Mouse (Mus musculus): ENCODE measurements at regions not wholly inside any gene's neighbourhood (a gene's known extent, or its start where the extent isn't known, plus 50 kb on each side); places are given as distances from the start of the nearest gene placed in this dataset.

DNA sequence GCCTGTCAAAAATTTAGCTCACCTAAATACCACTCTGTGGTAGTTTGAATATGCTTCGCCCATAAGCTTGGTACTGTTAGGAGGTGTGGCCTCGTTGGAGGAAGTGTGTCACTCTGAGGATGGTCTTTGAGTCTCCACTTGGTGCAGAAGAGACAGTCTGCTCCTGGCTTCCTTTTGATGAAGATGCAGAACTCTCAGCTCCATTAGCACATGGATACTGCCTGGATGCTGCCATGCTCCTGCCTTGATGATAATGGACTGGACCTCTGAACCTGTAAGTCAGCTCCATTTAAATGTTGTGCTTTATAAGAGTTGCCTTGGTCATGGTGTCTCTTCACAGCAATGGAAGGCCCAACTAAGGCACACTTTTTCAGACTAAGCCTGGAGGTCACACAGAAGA lies 56.9 kb upstream of the Pik3r1 start:
- Histone ChIP-seq H3K4me1 (replicated peaks) (no peaks in the 10 kb centered on the region), H3K4me2 (no peak overlapping the region), H3K36me3 (no peaks in the 10 kb centered on the region), H3K9me3 (no peaks in the 10 kb centered on the region), H3K27me3 (no peaks in the 10 kb centered on the region), H3K4me3 (no peak overlapping the region), H3K27ac (replicated peaks) (no peak overlapping the region), H3K9ac (no peak overlapping the region)
- WGBS, result 93% methylated on average over 2 of the region's 2 CpGs
- ATAC-seq (ENCODE audit: low read depth), result no peak

DNA sequence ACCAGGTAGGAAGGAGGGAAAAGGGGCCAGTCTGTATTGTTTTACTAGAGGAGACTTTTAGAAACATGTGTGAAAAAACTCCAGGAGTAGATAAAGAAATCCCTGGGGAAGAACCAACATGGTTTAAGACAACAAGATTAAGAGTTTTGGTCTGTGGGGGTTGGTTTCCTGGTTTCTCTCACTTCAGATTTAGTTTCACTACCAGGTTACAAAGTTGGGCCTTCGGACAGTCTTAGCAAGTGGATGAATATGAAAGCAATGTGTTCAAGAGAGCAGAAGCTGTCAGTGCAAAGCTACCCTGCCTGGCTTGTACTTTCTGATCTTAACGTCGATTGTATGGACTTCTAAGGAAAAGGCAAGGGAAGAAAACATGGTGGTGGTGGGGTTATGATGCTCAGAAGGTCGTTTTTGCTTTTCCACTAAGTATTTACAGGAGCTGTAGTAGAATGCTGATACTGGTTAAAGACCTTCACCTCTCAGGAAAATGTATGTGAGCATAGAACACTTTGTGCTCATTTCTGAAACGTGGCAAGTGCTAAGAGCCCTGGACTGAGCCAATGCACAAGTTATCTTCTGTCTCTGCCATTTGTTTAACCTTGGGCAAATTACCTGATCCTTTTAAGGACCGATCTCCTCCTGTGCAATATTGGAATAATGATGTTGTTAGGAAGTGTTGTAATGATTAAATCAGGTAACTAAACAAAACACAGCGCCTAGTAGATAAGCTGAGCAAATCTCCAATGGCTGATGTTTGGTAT lies 64.0 kb upstream of the Pik3r1 start:
- no peaks in the 10 kb centered on the region for H3K9me3 ChIP-seq

DNA sequence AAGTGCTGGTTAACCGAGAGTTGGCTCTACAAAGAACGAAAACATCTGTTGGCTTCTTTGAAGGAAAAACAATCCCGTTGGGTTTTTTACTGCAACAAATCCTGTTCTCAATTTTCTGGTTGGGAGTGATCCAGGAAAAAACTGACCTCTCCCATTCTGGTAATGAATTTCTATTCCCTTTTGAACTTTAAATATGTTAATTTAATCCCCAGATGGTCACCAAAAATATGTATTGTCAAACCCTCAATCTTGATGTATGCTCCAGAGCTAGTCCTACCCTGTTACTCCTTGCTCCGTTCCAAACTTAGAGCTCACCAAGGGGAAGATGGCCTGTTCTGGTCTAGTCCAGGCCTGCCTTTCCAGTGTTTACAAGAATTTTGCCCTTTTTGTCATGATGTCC lies 66.5 kb upstream of the Pik3r1 start:
- Histone ChIP-seq H3K9me3 (no peaks in the 10 kb centered on the region), H3K4me1 (replicated peaks) (no peaks in the 10 kb centered on the region), H3K4me2 (no peak overlapping the region), H3K36me3 (no peaks in the 10 kb centered on the region), H3K9ac (no peak overlapping the region), H3K27me3 (no peaks in the 10 kb centered on the region), H3K4me3 (no peak overlapping the region), H3K27ac (replicated peaks) (no peak overlapping the region)
- ATAC-seq (ENCODE audit: low read depth), result no peak
- WGBS, result 76% methylated on average over 4 of the region's 4 CpGs

More for the DNA sequence above, 64.0 kb upstream of the Pik3r1 start:
- Histone ChIP-seq H3K27me3 (no peaks in the 10 kb centered on the region), H3K36me3 (no peaks in the 10 kb centered on the region), H3K4me2 (no peak overlapping the region), H3K27ac (replicated peaks) (no peak overlapping the region), H3K4me1 (replicated peaks) (no peaks in the 10 kb centered on the region), H3K9ac (no peak overlapping the region), H3K4me3 (no peak overlapping the region)
- ATAC-seq (ENCODE audit: low read depth), result no peak
- WGBS, result 81% methylated on average over 7 of the region's 7 CpGs

DNA sequence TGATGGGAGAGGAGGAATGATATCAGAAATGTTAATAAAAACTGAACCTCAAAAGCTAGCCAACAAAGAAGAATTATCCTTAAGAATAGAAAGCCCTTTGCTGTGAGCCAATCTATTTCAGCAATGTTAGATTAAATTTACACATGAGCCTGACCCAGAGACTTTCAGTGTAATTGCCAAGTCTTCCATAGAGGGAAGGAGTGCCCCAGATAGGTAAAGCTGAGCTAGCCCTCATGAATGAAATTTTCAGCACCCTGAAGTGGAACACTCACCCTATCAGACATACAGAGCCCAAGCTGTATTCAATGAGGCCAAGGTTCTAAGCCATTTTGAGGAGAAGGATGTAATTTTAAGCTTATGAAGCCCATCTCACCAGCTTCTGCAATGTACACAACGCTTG lies 69.0 kb upstream of the Pik3r1 start:
- no peaks in the 10 kb centered on the region for H3K27me3 ChIP-seq
- no peaks in the 10 kb centered on the region for H3K9me3 ChIP-seq
- no peak overlapping the region for H3K9ac ChIP-seq
- 83% methylated on average over 1 of the region's 1 CpGs for WGBS
- ATAC-seq (ENCODE audit: low read depth), result no peak
- no peaks in the 10 kb centered on the region for H3K36me3 ChIP-seq
- no peaks in the 10 kb centered on the region for H3K4me1 ChIP-seq (replicated peaks)
- no peak overlapping the region for H3K27ac ChIP-seq (replicated peaks)
- no peak overlapping the region for H3K4me2 ChIP-seq
- H3K4me3 ChIP-seq, result no peak overlapping the region

DNA sequence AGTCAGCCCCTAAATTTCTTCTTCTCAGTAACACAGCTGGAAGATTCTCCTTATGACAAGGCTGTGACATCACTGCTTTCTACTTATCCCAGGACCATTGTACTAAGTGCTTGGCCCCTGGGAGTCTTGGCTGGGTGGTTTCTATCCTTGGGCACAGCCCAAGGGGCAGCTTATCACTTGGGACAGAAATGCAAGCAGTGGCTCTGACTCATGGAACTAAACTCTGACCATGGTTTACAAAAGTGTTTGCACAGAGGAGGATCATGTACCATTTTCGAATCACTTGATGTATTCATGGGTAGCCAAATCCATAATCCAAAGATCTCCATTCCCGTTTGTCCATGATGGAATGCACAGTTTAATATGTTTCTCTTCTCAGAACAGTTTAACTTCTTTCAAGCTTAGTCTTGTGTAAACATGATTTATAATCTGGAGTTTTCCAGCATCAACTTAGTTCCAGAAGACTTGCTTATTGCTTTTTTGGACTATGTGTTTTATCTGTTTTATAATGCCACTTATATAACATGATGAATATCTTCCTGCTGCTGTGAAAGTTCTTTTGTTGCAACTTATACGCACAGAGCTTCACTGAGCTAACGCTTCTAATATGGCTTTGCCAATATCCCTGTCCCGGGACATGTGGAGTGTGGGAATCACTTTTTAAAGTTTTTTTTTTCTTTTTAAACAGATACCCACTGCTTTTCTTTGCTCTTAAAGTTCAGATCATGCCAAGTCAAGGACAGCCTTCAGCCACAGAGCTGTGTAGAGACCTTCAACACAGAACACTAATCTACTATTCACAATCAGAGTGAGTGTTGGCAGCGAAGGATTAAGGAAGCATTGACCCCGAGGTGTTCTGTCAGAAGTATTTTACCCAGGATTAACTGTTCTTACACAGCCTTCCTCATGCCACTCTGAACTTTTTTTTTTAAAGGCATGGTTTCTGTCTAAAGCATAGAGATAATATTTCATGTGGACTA lies 76.7 kb upstream of the Pik3r1 start:
- Histone ChIP-seq H3K9ac (no peak overlapping the region), H3K4me3 (no peak overlapping the region), H3K4me2 (no peak overlapping the region), H3K4me1 (replicated peaks) (no peaks in the 10 kb centered on the region), H3K27ac (replicated peaks) (no peak overlapping the region), H3K9me3 (no peaks in the 10 kb centered on the region), H3K36me3 (no peaks in the 10 kb centered on the region), H3K27me3 (no peaks in the 10 kb centered on the region)
- 77% methylated on average over 7 of the region's 7 CpGs for WGBS
- no peak for ATAC-seq (ENCODE audit: low read depth)

DNA sequence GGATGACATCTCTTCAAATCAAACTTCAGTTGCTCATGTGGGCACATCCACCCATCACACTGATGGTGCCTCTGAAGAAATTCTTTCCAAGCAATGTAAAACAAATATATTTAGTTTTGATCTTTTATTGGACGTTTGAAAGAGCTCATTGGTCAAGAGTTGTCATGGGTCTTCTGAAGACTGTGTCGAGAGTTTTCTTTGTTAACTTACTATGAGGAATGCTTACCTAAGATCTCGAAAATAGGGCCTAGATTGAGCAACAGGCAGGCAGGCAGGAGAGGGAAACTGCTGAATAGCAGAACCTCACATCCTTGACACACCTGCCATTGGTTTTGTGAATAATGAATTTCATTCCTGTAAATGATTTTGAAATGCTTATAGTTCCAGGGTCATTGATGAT lies 78.0 kb upstream of the Pik3r1 start:
- Histone ChIP-seq H3K36me3 (no peaks in the 10 kb centered on the region), H3K9ac (no peak overlapping the region), H3K27ac (replicated peaks) (no peak overlapping the region), H3K4me2 (no peak overlapping the region), H3K27me3 (no peaks in the 10 kb centered on the region), H3K4me1 (replicated peaks) (no peaks in the 10 kb centered on the region), H3K4me3 (no peak overlapping the region), H3K9me3 (no peaks in the 10 kb centered on the region)
- WGBS, result 72% methylated on average over 3 of the region's 3 CpGs
- ATAC-seq (ENCODE audit: low read depth), result no peak

DNA sequence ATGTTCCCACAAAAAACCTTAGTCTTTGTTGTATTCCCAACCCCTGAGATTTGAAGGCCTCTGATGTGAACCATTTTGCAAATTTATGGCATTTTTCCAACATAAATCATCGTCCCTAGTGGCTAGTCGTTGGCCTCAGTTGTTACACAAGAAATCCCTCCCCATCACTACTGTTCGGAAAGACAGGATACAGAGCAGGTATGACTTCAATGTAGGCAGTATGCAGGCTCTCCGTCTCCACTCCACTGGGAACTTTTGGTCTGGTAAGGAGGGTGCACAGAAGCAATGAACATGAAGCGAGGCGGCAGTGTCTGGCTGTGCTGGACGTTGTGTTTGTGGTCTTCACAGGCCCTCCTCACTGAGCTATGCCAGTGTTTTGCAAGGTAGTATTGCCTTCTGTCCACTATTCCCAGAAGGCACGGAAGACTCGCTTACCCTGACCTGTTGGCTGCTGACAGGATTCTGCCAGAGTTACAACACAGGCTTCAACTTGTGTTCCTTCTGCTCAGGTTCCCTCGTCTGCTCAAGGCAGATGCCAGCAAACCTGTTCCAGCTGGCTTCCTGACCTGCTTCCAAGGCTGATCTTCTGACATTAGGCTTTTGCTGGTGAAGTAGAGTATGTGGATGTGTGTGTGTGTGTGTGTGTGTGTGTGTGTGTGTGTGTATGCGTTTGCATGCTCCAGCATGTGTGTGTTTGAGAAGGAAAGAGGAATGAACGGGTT lies 80.0 kb upstream of the Pik3r1 start:
- H3K27ac ChIP-seq (replicated peaks), result no peak overlapping the region
- WGBS, result 77% methylated on average over 12 of the region's 12 CpGs
- no peak for ATAC-seq (ENCODE audit: low read depth)

DNA sequence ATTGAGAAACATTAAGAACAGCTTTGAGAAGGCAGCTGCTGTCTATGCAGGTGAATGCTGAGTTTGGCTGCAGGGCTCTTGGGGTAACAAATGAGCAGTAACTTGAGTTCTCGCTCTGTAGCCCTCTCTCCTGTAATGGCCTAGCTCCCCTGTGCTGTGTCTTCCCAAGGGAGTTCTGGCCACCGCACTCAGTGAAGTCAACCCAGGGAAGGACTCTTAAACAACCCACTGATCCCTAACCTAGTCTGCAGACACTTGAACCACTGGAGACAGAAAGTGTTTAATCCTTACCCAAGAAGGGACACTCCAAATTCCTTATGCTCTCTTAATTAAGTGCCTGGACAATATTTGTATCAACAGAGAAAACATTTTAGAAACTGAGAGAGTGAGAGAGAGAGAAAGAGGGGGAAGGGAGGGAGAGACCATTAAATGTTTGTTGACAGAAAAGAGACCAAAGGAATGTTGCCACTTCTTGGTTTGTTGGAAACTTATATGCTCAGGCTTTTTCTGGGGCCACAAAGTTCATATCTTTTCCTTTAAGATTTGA lies 80.7 kb upstream of the Pik3r1 start:
- Histone ChIP-seq H3K9ac (no peak overlapping the region), H3K36me3 (no peaks in the 10 kb centered on the region), H3K4me2 (no peak overlapping the region), H3K4me3 (no peak overlapping the region), H3K27ac (replicated peaks) (no peak overlapping the region), H3K4me1 (replicated peaks) (no peaks in the 10 kb centered on the region), H3K9me3 (no peaks in the 10 kb centered on the region), H3K27me3 (no peaks in the 10 kb centered on the region)
- ATAC-seq (ENCODE audit: low read depth), result no peak
- WGBS, result 73% methylated on average over 2 of the region's 2 CpGs

More for the DNA sequence above, 80.0 kb upstream of the Pik3r1 start:
- Histone ChIP-seq H3K36me3 (no peaks in the 10 kb centered on the region), H3K4me1 (replicated peaks) (no peaks in the 10 kb centered on the region), H3K9ac (no peak overlapping the region), H3K4me3 (no peak overlapping the region), H3K9me3 (no peaks in the 10 kb centered on the region), H3K4me2 (no peak overlapping the region), H3K27me3 (no peaks in the 10 kb centered on the region)

DNA sequence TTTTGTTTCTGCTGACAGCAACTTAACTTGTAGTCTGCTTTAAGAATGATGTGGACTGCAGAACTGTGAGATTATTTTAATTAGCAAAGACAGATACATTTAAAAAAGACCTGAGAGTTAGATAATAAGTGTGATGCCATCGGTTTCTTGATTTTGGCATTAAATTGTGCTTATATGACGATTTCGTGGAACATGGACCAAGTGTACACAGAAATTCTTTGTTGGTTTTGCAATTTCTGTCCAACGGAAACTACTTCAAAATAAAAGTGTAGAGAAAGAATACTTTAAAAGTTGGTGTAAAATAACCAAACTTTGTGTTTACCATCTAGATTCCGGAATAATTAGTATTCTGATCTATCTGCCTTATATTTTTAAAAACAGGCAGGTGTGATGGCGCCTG lies 81.4 kb upstream of the Pik3r1 start:
- Histone ChIP-seq H3K4me2 (no peak overlapping the region), H3K9ac (no peak overlapping the region), H3K9me3 (no peaks in the 10 kb centered on the region), H3K27me3 (no peaks in the 10 kb centered on the region), H3K4me3 (no peak overlapping the region), H3K36me3 (no peaks in the 10 kb centered on the region), H3K4me1 (replicated peaks) (no peaks in the 10 kb centered on the region), H3K27ac (replicated peaks) (no peak overlapping the region)
- no peak for ATAC-seq (ENCODE audit: low read depth)
- 92% methylated on average over 6 of the region's 6 CpGs for WGBS

DNA sequence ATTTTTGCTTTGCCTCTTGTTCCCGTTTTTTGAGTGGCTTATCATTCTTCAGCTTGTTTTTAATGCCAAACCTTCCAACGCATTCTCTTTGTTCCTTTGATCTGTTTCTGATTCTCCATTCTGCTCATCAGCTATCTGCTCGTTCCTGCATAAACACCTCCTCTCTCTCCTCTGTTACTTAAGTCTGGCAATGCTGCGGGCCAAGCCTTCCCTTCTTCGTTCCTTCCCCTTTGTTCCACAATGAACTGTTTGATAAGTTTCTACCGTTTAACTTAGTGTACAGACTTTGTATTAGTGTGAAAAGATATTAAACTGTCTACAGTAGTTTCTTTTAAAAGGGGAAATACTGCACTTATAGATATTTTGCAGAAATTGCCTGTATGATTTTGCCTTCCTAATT lies 83.3 kb upstream of the Pik3r1 start:
- Histone ChIP-seq H3K4me1 (replicated peaks) (peaks cover 8% of the 10 kb centered on the region; the same call in 1 of the 2 replicates), H3K27me3 (no peaks in the 10 kb centered on the region), H3K4me3 (no peak overlapping the region), H3K4me2 (no peak overlapping the region), H3K36me3 (no peaks in the 10 kb centered on the region), H3K9me3 (no peaks in the 10 kb centered on the region), H3K27ac (replicated peaks) (no peak overlapping the region), H3K9ac (no peak overlapping the region)
- no peak for ATAC-seq (ENCODE audit: low read depth)
- 77% methylated on average over 6 of the region's 6 CpGs for WGBS

DNA sequence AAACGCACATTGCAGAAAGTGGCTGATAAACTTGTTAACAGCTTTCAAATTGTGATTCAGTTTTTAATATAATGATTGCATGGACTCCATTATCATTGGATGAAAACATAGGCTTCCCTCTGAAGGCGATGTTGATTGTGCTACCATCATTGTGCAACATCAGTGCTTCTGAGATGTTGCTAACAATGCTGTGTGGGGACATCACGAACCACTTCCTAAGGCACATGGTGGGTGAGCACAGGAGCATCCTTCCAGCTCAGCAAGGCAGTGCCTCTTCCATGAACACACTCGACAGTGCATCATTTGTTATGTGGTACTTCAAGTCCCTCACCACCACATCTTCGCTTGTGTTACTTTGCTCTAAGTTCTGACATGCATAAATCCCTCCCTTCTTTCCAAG lies 84.9 kb upstream of the Pik3r1 start:
- Histone ChIP-seq H3K27me3 (no peaks in the 10 kb centered on the region), H3K27ac (replicated peaks) (no peak overlapping the region), H3K4me1 (replicated peaks) (peaks cover 8% of the 10 kb centered on the region; the same call in 1 of the 2 replicates), H3K36me3 (no peaks in the 10 kb centered on the region), H3K9ac (no peak overlapping the region), H3K4me3 (no peak overlapping the region), H3K9me3 (no peaks in the 10 kb centered on the region), H3K4me2 (no peak overlapping the region)
- ATAC-seq (ENCODE audit: low read depth), result no peak
- WGBS, result 88% methylated on average over 5 of the region's 5 CpGs

DNA sequence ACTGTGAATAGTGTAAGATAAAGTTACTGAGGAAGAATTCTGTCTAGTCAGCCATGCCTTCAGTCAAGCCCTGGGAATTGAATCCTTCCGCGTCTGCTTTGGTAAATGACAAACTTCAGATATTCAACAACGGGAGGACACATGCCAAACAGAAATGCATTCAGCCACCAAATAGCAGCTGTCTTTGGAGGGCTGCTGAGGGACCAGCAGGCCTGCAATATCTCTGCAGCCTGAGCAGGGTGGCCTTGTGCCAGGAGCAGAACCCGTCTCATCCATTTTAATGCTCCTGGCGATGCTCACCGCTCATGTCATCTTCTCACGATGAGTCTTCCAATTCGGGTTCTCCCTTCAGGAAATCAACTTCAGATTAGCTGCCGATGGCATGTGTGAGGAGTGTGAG lies 87.1 kb upstream of the Pik3r1 start:
- Histone ChIP-seq H3K27ac (replicated peaks) (no peak overlapping the region), H3K27me3 (no peaks in the 10 kb centered on the region), H3K4me3 (no peak overlapping the region), H3K9me3 (no peaks in the 10 kb centered on the region), H3K36me3 (no peaks in the 10 kb centered on the region), H3K9ac (no peak overlapping the region), H3K4me2 (no peak overlapping the region), H3K4me1 (replicated peaks) (peaks cover 8% of the 10 kb centered on the region; the same call in 1 of the 2 replicates)
- 67% methylated on average over 9 of the region's 9 CpGs for WGBS
- ATAC-seq (ENCODE audit: low read depth), result no peak
